In genomic region chr13:92794462-92795214, GRCm38 (mm10) we compare ENCODE assay signal across 9 mouse cellular contexts. TPM values are rescaled to one million over a fixed set of nuclear protein-coding genes. Genes with fewer than 3 reads are reported as not detected.
DNase-seq lines count a peak whose midpoint lies in the region; ATAC-seq and TF ChIP-seq lines count a peak whose summit lies in the region.
"Had no signal": no experiment of that assay in that cellular context is flagged by ENCODE, and none has a peak within 500 bp of the region (broad histone marks: within the 10 kb centered on the region; RNA-seq: fewer than 3 reads in every experiment).

Gene Thbs4, minus strand, starts transcription at chr13:92794818.

- H3K27ac ChIP-seq in heart, embryonic 14.5 days (replicated peaks in 1 of 2; ENCODE audit: control insufficient read depth in 1 of 2, insufficient read depth in 1 of 2, low read depth in 2 of 2, low read length in 2 of 2), result peak within 1 kb of the TSS in 1 of 2 experiments; percentile 42; a peak in 3 of 4 replicates
- H3K27ac ChIP-seq in embryonic facial prominence, embryonic 10.5 days (replicated peaks), result peak within 1 kb of the TSS; percentile 73
- no peak within 1 kb of the TSS for H3K27ac ChIP-seq in heart, postnatal 0 days (ENCODE audit: low read depth)
- no peak within 1 kb of the TSS for H3K27ac ChIP-seq in limb, embryonic 15.5 days

- peaks cover 7% of the 10 kb centered on the region; the same call in 1 of the 2 replicates for H3K27me3 ChIP-seq in heart, embryonic 14.5 days (ENCODE audit: control insufficient read depth, insufficient read depth, low read length)
- peaks cover 36% of the 10 kb centered on the region for H3K27me3 ChIP-seq in embryonic facial prominence, embryonic 10.5 days (replicated peaks; ENCODE audit: low read depth, poor library complexity, severe bottlenecking)
- H3K27me3 ChIP-seq in heart, postnatal 0 days (ENCODE audit: control insufficient read depth, insufficient read depth, low read length), result peaks cover 13% of the 10 kb centered on the region; the same call in 1 of the 2 replicates
- H3K27me3 ChIP-seq in limb, embryonic 15.5 days, result peaks cover 24% of the 10 kb centered on the region

- 4% methylated on average over 30 of the region's 45 CpGs for WGBS in heart, embryonic 14.5 days
- WGBS in embryonic facial prominence, embryonic 10.5 days, result 7% methylated on average over 40 of the region's 45 CpGs
- 3% methylated on average over 37 of the region's 45 CpGs for WGBS in heart, postnatal 0 days
- WGBS in limb, embryonic 15.5 days, result 6% methylated on average over 26 of the region's 45 CpGs

- no peak for TF ChIP-seq EP300 in heart, postnatal 0 days (IDR thresholded peaks at IDR 0.05; ENCODE audit: low read depth)

- peak within 1 kb of the TSS; percentile 75 for H3K9ac ChIP-seq in heart, embryonic 14.5 days (ENCODE audit: low read length)
- H3K9ac ChIP-seq in heart, postnatal 0 days (replicated peaks; ENCODE audit: low read depth, low read length), result peak within 1 kb of the TSS; percentile 34
- H3K9ac ChIP-seq in limb, embryonic 15.5 days, result peak within 1 kb of the TSS; percentile 36; the same call in 1 of the 2 replicates

- peak within 1 kb of the TSS; percentile 81 for H3K4me2 ChIP-seq in heart, embryonic 14.5 days (ENCODE audit: low read length)
- peak within 1 kb of the TSS; percentile 66 for H3K4me2 ChIP-seq in heart, postnatal 0 days (ENCODE audit: low read depth, low read length)
- peak within 1 kb of the TSS; percentile 79 for H3K4me2 ChIP-seq in limb, embryonic 15.5 days

- TF ChIP-seq CTCF in heart, postnatal 0 days (IDR thresholded peaks at IDR 0.05; ENCODE audit: low read depth), result 0 out of 2 replicates have a peak, but pooled peaks have one; percentile 9

- DNase-seq in heart, adult 18-20 months, result no peak
- peak; percentile 52 for DNase-seq in embryonic facial prominence, embryonic 10.5 days (ENCODE audit: low spot score)
- peak; percentile 26 for DNase-seq in heart, postnatal 0 days (ENCODE audit: low spot score)
- DNase-seq in retina, postnatal 1 day, result peak; percentile 55
- no peak for DNase-seq in right cerebral cortex, adult 2 months (ENCODE audit: low spot score in 2 of 2)
- DNase-seq in urinary bladder, postnatal 4 days (ENCODE audit: low spot score in 2 of 2), result no peak

- peaks cover under 1% of the 10 kb centered on the region; the same call in 1 of the 2 replicates for H3K36me3 ChIP-seq in heart, embryonic 14.5 days (ENCODE audit: control insufficient read depth, insufficient read depth, low read length)
- no peaks in the 10 kb centered on the region for H3K36me3 ChIP-seq in embryonic facial prominence, embryonic 10.5 days (replicated peaks)
- H3K36me3 ChIP-seq in heart, postnatal 0 days (replicated peaks; ENCODE audit: control insufficient read depth, insufficient read depth, low read length), result no peaks in the 10 kb centered on the region
- no peaks in the 10 kb centered on the region for H3K36me3 ChIP-seq in limb, embryonic 15.5 days

- peak within 1 kb of the TSS; percentile 49 to 54 for H3K4me3 ChIP-seq in heart, embryonic 14.5 days (ENCODE audit: control insufficient read depth in 1 of 2, insufficient read depth in 1 of 2, low read depth in 1 of 2, low read length in 2 of 2)
- H3K4me3 ChIP-seq in embryonic facial prominence, embryonic 10.5 days, result peak within 1 kb of the TSS; percentile 60
- H3K4me3 ChIP-seq in heart, postnatal 0 days (ENCODE audit: low read depth, low read length), result peak within 1 kb of the TSS; percentile 50
- peak within 1 kb of the TSS; percentile 42 for H3K4me3 ChIP-seq in limb, embryonic 15.5 days

- ATAC-seq in heart, embryonic 14.5 days (ENCODE audit: insufficient number of reproducible peaks, insufficient read depth, low FRiP score, low read depth), result peak; percentile 39; the same call in 1 of the 2 replicates
- peak; percentile 78 for ATAC-seq in heart, postnatal 0 days (ENCODE audit: insufficient read depth, low read depth)
- no peak for ATAC-seq in limb, embryonic 15.5 days (ENCODE audit: insufficient number of reproducible peaks, low FRiP score, low TSS enrichment, low read depth)

- H3K9me3 ChIP-seq in heart, embryonic 14.5 days (ENCODE audit: control insufficient read depth, low read length), result no peaks in the 10 kb centered on the region
- no peaks in the 10 kb centered on the region for H3K9me3 ChIP-seq in embryonic facial prominence, embryonic 10.5 days
- no peaks in the 10 kb centered on the region for H3K9me3 ChIP-seq in heart, postnatal 0 days (replicated peaks; ENCODE audit: control insufficient read depth, low read length)
- H3K9me3 ChIP-seq in limb, embryonic 15.5 days, result no peaks in the 10 kb centered on the region

- H3K4me1 ChIP-seq in heart, embryonic 14.5 days (ENCODE audit: control insufficient read depth in 2 of 2, insufficient read depth in 2 of 2, low read length in 2 of 2), result peaks cover 0 to 2% of the 10 kb centered on the region in 2 experiments; a peak in 2 of 4 replicates
- H3K4me1 ChIP-seq in embryonic facial prominence, embryonic 10.5 days, result peaks cover 18% of the 10 kb centered on the region
- peaks cover 7% of the 10 kb centered on the region for H3K4me1 ChIP-seq in heart, postnatal 0 days (ENCODE audit: control insufficient read depth, insufficient read depth)
- H3K4me1 ChIP-seq in limb, embryonic 15.5 days, result peaks cover 8% of the 10 kb centered on the region

RNA-seq across cellular contexts. Expression of gene Thbs4, which starts in this region (rescaled TPM):
- 36.0 and 36.8 TPM in 2 replicates for polyA plus RNA-seq in heart, embryonic 14.5 days (2014; fragmentation: Nextera tagmentation; extraction: Ambion mirVana)
- 1 to 10 TPM; 4.5 to 5.3 TPM for total RNA-seq in heart, adult 18-20 months (2021)
- 1.1 and 1.8 TPM in 2 replicates for polyA plus RNA-seq in embryonic facial prominence, embryonic 10.5 days (2016; fragmentation: Nextera tagmentation; extraction: Ambion mirVana)
- total RNA-seq in heart, postnatal 0 days (2014; rRNA removed; ENCODE audit: low replicate concordance), result 15.3 and 26.6 TPM in 2 replicates
- 11.7 and 13.4 TPM in 2 replicates for polyA plus RNA-seq in heart, postnatal 0 days (2015; fragmentation: Nextera tagmentation; extraction: Ambion mirVana)
- 49.4 and 67.6 TPM in 2 replicates for polyA plus RNA-seq in limb, embryonic 15.5 days (2015; fragmentation: Nextera tagmentation; extraction: Ambion mirVana)
- total RNA-seq: MEL had no signal

Comparison
In these comparisons a context has a peak if more than half of its experiments do, and no peak if none do; other contexts are left out.
1. DNase-seq: peak in embryonic facial prominence, embryonic 10.5 days (single experiment), heart, postnatal 0 days (single experiment) and retina, postnatal 1 day (single experiment); none in heart, adult 18-20 months (0 of 2), right cerebral cortex, adult 2 months (0 of 2) and urinary bladder, postnatal 4 days (0 of 2).
2. Peak in every context shown above with its lines, with median percentiles within 50 percentile points of each other: H3K4me2 ChIP-seq, H3K4me3 ChIP-seq and H3K9ac ChIP-seq.